In genomic region chr6:142908412-142908811, GRCm38 (mm10) we compare ENCODE assay signal across 22 mouse cellular contexts. TPM values are rescaled to one million over a fixed set of nuclear protein-coding genes. Genes with fewer than 3 reads are reported as not detected.
DNase-seq lines count a peak whose midpoint lies in the region; ATAC-seq and TF ChIP-seq lines count a peak whose summit lies in the region.
"Had no signal": no experiment of that assay in that cellular context is flagged by ENCODE, and none has a peak within 500 bp of the region (broad histone marks: within the 10 kb centered on the region; RNA-seq: fewer than 3 reads in every experiment).

No protein-coding gene starts in this region.

- H3K4me1 ChIP-seq in heart, embryonic 12.5 days (replicated peaks): 0 out of 2 replicates have a peak, but pooled peaks cover 3% of the 10 kb centered on the region
- peaks cover 9 to 31% of the 10 kb centered on the region in 2 experiments for H3K4me1 ChIP-seq in liver, embryonic 14.5 days (replicated peaks; ENCODE audit: control insufficient read depth in 2 of 2, insufficient read depth in 2 of 2, low read length in 1 of 2)
- H3K4me1 ChIP-seq: embryonic facial prominence, embryonic 12.5 days; forebrain, embryonic 12.5 days; hindbrain, embryonic 12.5 days had no signal

- no peaks in the 10 kb centered on the region for H3K27me3 ChIP-seq in heart, embryonic 12.5 days (replicated peaks)
- no peaks in the 10 kb centered on the region for H3K27me3 ChIP-seq in liver, embryonic 14.5 days (ENCODE audit: control insufficient read depth, insufficient read depth, low read length)
- H3K27me3 ChIP-seq: CH12.LX; embryonic facial prominence, embryonic 12.5 days; forebrain, embryonic 12.5 days; hindbrain, embryonic 12.5 days had no signal

- 75% methylated on average over 3 of the region's 3 CpGs for WGBS in heart, embryonic 12.5 days
- 39% methylated on average over 3 of the region's 3 CpGs for WGBS in liver, embryonic 14.5 days (ENCODE audit: insufficient replicate concordance)

- H3K4me3 ChIP-seq in heart, embryonic 12.5 days: no peak overlapping the region
- H3K4me3 ChIP-seq in liver, embryonic 14.5 days (ENCODE audit: insufficient read depth in 1 of 2, low read depth in 2 of 2, low read length in 2 of 2): no peak overlapping the region
- H3K4me3 ChIP-seq: embryonic facial prominence, embryonic 12.5 days; forebrain, embryonic 12.5 days; hindbrain, embryonic 12.5 days had no signal

- no peak overlapping the region for H3K9ac ChIP-seq in heart, embryonic 12.5 days
- H3K9ac ChIP-seq in liver, embryonic 14.5 days (replicated peaks): no peak overlapping the region
- H3K9ac ChIP-seq: embryonic facial prominence, embryonic 12.5 days; forebrain, embryonic 12.5 days; hindbrain, embryonic 12.5 days had no signal

- ATAC-seq in heart, embryonic 12.5 days (ENCODE audit: insufficient number of reproducible peaks, low FRiP score): no peak
- ATAC-seq in liver, embryonic 14.5 days (ENCODE audit: insufficient read depth): peak; percentile 47; the same call in 1 of the 2 replicates
- peak; percentile 35; the same call in 1 of the 2 replicates for ATAC-seq in megakaryocyte progenitor cell, adult 5-6 weeks (replicated peaks; ENCODE audit: poor library complexity)
- no peak for ATAC-seq in erythroblast, adult 5-6 weeks (replicated peaks; ENCODE audit: low FRiP score, poor library complexity, severe bottlenecking)
- ATAC-seq: forebrain, embryonic 16.5 days; hindbrain, embryonic 16.5 days had no signal

- no peak for TF ChIP-seq CTCF in liver, embryonic 14.5 days (IDR thresholded peaks at IDR 0.05; ENCODE audit: low read depth)

- H3K4me2 ChIP-seq in heart, embryonic 12.5 days: no peak overlapping the region
- H3K4me2 ChIP-seq in liver, embryonic 14.5 days (ENCODE audit: low read depth): no peak overlapping the region
- H3K4me2 ChIP-seq: embryonic facial prominence, embryonic 12.5 days; forebrain, embryonic 12.5 days; hindbrain, embryonic 12.5 days had no signal

- no peaks in the 10 kb centered on the region for H3K9me3 ChIP-seq in heart, embryonic 12.5 days (replicated peaks)
- no peaks in the 10 kb centered on the region for H3K9me3 ChIP-seq in liver, embryonic 14.5 days (ENCODE audit: control insufficient read depth, low read length)
- H3K9me3 ChIP-seq: embryonic facial prominence, embryonic 12.5 days; forebrain, embryonic 12.5 days; hindbrain, embryonic 12.5 days had no signal

- no peak overlapping the region for H3K27ac ChIP-seq in heart, embryonic 12.5 days (ENCODE audit: poor library complexity, severe bottlenecking)
- H3K27ac ChIP-seq in liver, embryonic 14.5 days: no peak overlapping the region
- H3K27ac ChIP-seq: embryonic facial prominence, embryonic 12.5 days; forebrain, embryonic 12.5 days; hindbrain, embryonic 12.5 days had no signal

- peak; percentile 62 for TF ChIP-seq EP300 in liver, embryonic 14.5 days (IDR thresholded peaks at IDR 0.05; ENCODE audit: low read depth)

- no peaks in the 10 kb centered on the region for H3K36me3 ChIP-seq in heart, embryonic 12.5 days
- no peaks in the 10 kb centered on the region for H3K36me3 ChIP-seq in liver, embryonic 14.5 days (replicated peaks; ENCODE audit: control insufficient read depth, insufficient read depth, low read depth)
- H3K36me3 ChIP-seq: embryonic facial prominence, embryonic 12.5 days had no signal

- peak; percentile 51 for DNase-seq in heart, adult 11 months
- DNase-seq in 416B (ENCODE audit: low read depth): peak; percentile 31
- DNase-seq in liver, embryonic 14.5 days (ENCODE audit: low read depth in 3 of 3, low spot score in 3 of 3): no peak
- no peak for DNase-seq in adipocyte (ENCODE audit: low spot score)
- DNase-seq: adrenal gland, postnatal 10 days; cerebellum, adult 11 months; cerebellum, adult 8-10 months; cerebellum, postnatal 14 days; gastrocnemius, postnatal 25 days; heart, postnatal 10 days; heart, postnatal 4 days had no signal

RNA-seq across cellular contexts. Expression of gene St8sia1, which starts 55.8 kb away (rescaled TPM):
- 3.7 and 4.0 TPM in 2 replicates for polyA plus RNA-seq in heart, embryonic 12.5 days (2016; fragmentation: Nextera tagmentation; extraction: Ambion mirVana)
- 0.06 and 0.07 TPM in 2 replicates for polyA plus RNA-seq in liver, embryonic 14.5 days (2012; rRNA removed)
- 0.03 and 0.16 TPM in 2 replicates for polyA plus RNA-seq in liver, embryonic 14.5 days (2014; fragmentation: Nextera tagmentation; extraction: Ambion mirVana)
- 0.07 TPM in 1 of 2 replicates, not detected in the other for total RNA-seq in megakaryocyte progenitor cell, adult 5-6 weeks (2015)
- 0.14 TPM in 1 of 2 replicates, not detected in the other for total RNA-seq in megakaryocyte progenitor cell, adult 5-6 weeks (2017)
- not detected in 2 replicates for total RNA-seq in erythroblast, adult 5-6 weeks (2015; ENCODE audit: low replicate concordance)
- not detected in 2 replicates for total RNA-seq in erythroblast, adult 5-6 weeks (2017; ENCODE audit: low replicate concordance)
- total RNA-seq: granulocyte monocyte progenitor cell, adult 5-6 weeks had no signal
- polyA plus RNA-seq: C2C12 had no signal

Comparison
In these comparisons a context has a peak if more than half of its experiments do, and no peak if none do; other contexts are left out.
1. DNase-seq: peak in heart, adult 11 months (single experiment) and 416B (single experiment); none in liver, embryonic 14.5 days (0 of 3) and adipocyte (single experiment).
2. ATAC-seq: peak in liver, embryonic 14.5 days (single experiment) and megakaryocyte progenitor cell, adult 5-6 weeks (single experiment); none in heart, embryonic 12.5 days (single experiment) and erythroblast, adult 5-6 weeks (single experiment).